Mouse (Mus musculus) liver, embryonic 11.5 days (tissue): ENCODE measurements at regions not wholly inside any gene's neighbourhood (a gene's known extent, or its start where the extent isn't known, plus 50 kb on each side); places are given as distances from the start of the nearest gene placed in this dataset.

Experiments used
- ATAC-seq: fragments of 200-750 bp; cut with Nextera tagmentation; replicated peaks from 2 replicates; pipeline ENCODE4 v1.8.0; 2017; ENCODE audit warnings: moderate number of reproducible peaks, mild to moderate bottlenecking, moderate TSS enrichment, moderate library complexity; ENCODE audit not compliant: low FRiP score
- DNase-seq: peaks from one replicate; pipeline ENCODE4 v3.0.0-alpha.2; 2017; ENCODE audit warnings: low spot score
- H3K27ac ChIP-seq: fragments of 300-500 bp; sonication (generic); 2 replicates; pipeline ENCODE4 v1.5.1; 2014; ENCODE audit warnings: mild to moderate bottlenecking, low read depth, low read length, control low read depth
- H3K27me3 ChIP-seq: fragments of 300-500 bp; sonication (generic); replicated peaks from 2 replicates; pipeline ENCODE4 v1.6.1; 2014; ENCODE audit warnings: low read length, mixed read lengths; ENCODE audit not compliant: control insufficient read depth, insufficient read depth
- H3K36me3 ChIP-seq: fragments of 300-500 bp; sonication (generic); 2 replicates; pipeline ENCODE4 v1.6.1; 2014; ENCODE audit warnings: mild to moderate bottlenecking, low read length, moderate library complexity, mixed read lengths; ENCODE audit not compliant: control insufficient read depth, insufficient read depth
- H3K4me1 ChIP-seq: fragments of 300-500 bp; sonication (generic); replicated peaks from 2 replicates; pipeline ENCODE4 v1.6.1; 2014; ENCODE audit warnings: low read length, mixed read lengths; ENCODE audit not compliant: control insufficient read depth, insufficient read depth
- H3K4me2 ChIP-seq: fragments of 300-500 bp; sonication (generic); 2 replicates; pipeline ENCODE4 v1.6.1; 2014; ENCODE audit warnings: mild to moderate bottlenecking, control low read depth, moderate library complexity
- H3K4me3 ChIP-seq: fragments of 300-500 bp; sonication (generic); 2 replicates; pipeline ENCODE4 v1.5.1; 2014; ENCODE audit warnings: low read depth, low read length, control low read depth
- H3K9ac ChIP-seq: fragments of 300-500 bp; sonication (generic); 2 replicates; pipeline ENCODE4 v1.6.1; 2014; ENCODE audit warnings: low read depth, low read length, control low read depth
- H3K9me3 ChIP-seq: fragments of 300-500 bp; sonication (generic); 2 replicates; pipeline ENCODE4 v1.6.1; 2016; ENCODE audit warnings: low read length, inconsistent platforms, mixed read lengths; ENCODE audit not compliant: control insufficient read depth
- WGBS: fragments of 180-500 bp; shearing (Covaris S2); extraction: QIAGEN DNeasy Blood & Tissue Kit; methylation state at CpG from one replicate; pipeline ENCODE4 v1.1.7; 2014; 5-methylcytosine and 5-hydroxymethylcytosine counted together

- no peak for DNase-seq
These were observed 1786.1 kb downstream of the 9330182O14Rik start for GRCm38 (mm10) chr15:41920270-41920669.

GRCm38 (mm10) chr15:41936697-41937096, 1802.5 kb downstream of the 9330182O14Rik start:
- Histone ChIP-seq H3K9ac (no peak overlapping the region), H3K4me2 (no peak overlapping the region), H3K27ac (no peak overlapping the region), H3K4me3 (no peak overlapping the region), H3K36me3 (no peaks in the 10 kb centered on the region), H3K9me3 (no peaks in the 10 kb centered on the region), H3K27me3 (no peaks in the 10 kb centered on the region), H3K4me1 (no peaks in the 10 kb centered on the region)
- DNase-seq (no peak), ATAC-seq (no peak)
- 55% methylated on average over 2 of the region's 2 CpGs for WGBS

More at GRCm38 (mm10) chr15:41920270-41920669, 1786.1 kb downstream of the 9330182O14Rik start:
- Histone ChIP-seq H3K36me3 (no peaks in the 10 kb centered on the region), H3K27me3 (no peaks in the 10 kb centered on the region), H3K9me3 (no peaks in the 10 kb centered on the region), H3K4me3 (no peak overlapping the region), H3K4me2 (no peak overlapping the region), H3K4me1 (no peaks in the 10 kb centered on the region), H3K27ac (no peak overlapping the region), H3K9ac (no peak overlapping the region)
- no peak for ATAC-seq
- 71% methylated on average over 2 of the region's 2 CpGs for WGBS

- no peak overlapping the region for H3K9ac ChIP-seq
- ATAC-seq (no peak), DNase-seq (no peak)
- H3K27me3 ChIP-seq = no peaks in the 10 kb centered on the region
- no peak overlapping the region for H3K4me3 ChIP-seq
- WGBS = 72% methylated on average over 2 of the region's 2 CpGs
- no peaks in the 10 kb centered on the region for H3K36me3 ChIP-seq
- no peak overlapping the region for H3K4me2 ChIP-seq
- no peaks in the 10 kb centered on the region for H3K4me1 ChIP-seq
- no peak overlapping the region for H3K27ac ChIP-seq
- H3K9me3 ChIP-seq = no peaks in the 10 kb centered on the region
These were observed 1811.1 kb downstream of the 9330182O14Rik start for GRCm38 (mm10) chr15:41945226-41945625.

DNA sequence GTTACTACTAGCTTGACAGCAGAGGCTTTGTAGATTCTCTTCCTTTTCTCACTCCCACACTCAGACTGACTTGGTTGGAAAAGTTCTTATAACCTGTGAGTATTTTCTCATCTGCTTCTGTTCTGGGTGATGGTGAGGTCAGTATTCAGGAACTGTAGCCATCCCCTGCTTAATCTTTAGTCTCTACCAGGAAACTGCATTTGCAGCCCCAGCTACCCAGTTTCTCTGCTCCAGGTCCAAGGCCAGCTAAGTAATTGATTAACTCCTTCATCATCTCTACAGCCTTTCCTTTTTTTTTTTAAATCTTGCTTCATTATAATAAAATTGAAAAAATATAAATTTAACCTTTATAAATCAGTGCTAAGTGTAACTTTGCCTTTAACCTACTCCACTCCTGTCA, 1813.7 kb downstream of the 9330182O14Rik start:
- H3K4me2 ChIP-seq = no peak overlapping the region
- no peak overlapping the region for H3K4me3 ChIP-seq
- H3K27me3 ChIP-seq = no peaks in the 10 kb centered on the region
- no peak overlapping the region for H3K27ac ChIP-seq
- no peak for ATAC-seq
- no peak for DNase-seq
- H3K9me3 ChIP-seq = no peaks in the 10 kb centered on the region
- H3K36me3 ChIP-seq = no peaks in the 10 kb centered on the region
- H3K4me1 ChIP-seq = no peaks in the 10 kb centered on the region
- H3K9ac ChIP-seq = no peak overlapping the region

DNA sequence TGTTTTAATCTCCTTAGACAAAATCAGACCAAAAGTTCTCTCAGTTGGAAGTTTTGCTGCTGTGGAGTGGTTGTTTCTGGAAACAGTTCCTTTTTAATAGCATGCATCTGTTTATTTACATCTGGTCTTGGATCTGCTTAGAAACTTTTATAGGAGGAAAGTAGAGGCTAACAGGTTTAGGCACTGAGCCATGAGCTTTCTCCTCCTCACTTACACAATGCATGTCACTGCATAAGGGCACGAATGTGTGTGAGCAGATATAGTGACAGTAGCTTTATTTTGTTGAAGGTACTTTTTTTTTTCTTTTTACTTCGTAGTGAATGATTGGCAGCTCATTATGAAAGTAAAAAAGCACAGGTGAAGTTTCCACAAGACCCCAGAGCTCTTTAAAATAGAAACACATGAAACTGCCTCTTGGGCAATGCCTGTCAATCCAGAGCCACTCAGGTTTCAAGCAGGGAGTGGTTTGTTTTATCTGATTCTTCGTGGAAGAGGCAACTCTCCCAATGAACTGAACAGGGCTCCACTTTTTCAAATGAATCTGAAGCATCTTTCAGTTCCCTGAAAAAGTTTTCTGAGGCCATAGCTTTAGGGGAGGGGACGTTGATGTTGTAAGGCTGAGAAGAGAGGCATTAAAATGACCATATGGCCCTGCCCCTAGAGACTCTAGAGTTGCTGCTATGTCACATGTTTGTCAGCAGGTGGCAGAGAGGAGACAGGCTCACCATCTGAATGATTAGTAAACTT, 1814.4 kb downstream of the 9330182O14Rik start:
- ATAC-seq (peak; percentile 60), DNase-seq (no peak)
- Histone ChIP-seq H3K27ac (no peak overlapping the region), H3K4me3 (no peak overlapping the region), H3K36me3 (no peaks in the 10 kb centered on the region), H3K9ac (no peak overlapping the region), H3K4me2 (no peak overlapping the region), H3K27me3 (no peaks in the 10 kb centered on the region), H3K9me3 (no peaks in the 10 kb centered on the region), H3K4me1 (no peaks in the 10 kb centered on the region)
- 33% methylated on average over 4 of the region's 4 CpGs for WGBS

GRCm38 (mm10) chr15:41949094-41949461, 1814.9 kb downstream of the 9330182O14Rik start:
- Histone ChIP-seq H3K4me2 (no peak overlapping the region), H3K27ac (no peak overlapping the region; the same call in 1 of the 2 replicates), H3K4me3 (no peak overlapping the region), H3K9ac (no peak overlapping the region), H3K4me1 (no peaks in the 10 kb centered on the region), H3K27me3 (no peaks in the 10 kb centered on the region), H3K36me3 (no peaks in the 10 kb centered on the region), H3K9me3 (no peaks in the 10 kb centered on the region)
- 60% methylated on average over 6 of the region's 6 CpGs for WGBS
- peak; percentile 43 for ATAC-seq
- no peak for DNase-seq

DNA sequence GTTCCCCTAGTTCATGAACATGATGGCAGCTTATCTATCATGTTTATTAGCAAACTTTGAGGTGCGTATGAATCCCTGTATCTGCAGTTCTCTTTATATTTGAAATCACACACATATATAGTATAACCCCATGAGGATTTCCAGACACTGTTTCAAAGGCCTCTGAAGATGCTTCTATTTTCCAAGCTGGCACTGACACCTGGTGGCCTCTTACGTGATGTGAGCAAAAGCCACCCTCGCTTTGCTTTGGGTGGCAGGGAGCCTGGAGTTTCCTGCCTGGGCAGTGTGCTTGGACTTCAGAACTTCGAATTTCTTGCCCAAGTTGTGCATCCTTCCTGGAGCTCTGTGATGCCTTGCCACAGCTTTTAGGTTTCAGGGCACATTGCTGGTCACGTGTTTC, 1817.1 kb downstream of the 9330182O14Rik start:
- H3K4me2 ChIP-seq = no peak overlapping the region
- no peak overlapping the region for H3K27ac ChIP-seq
- no peaks in the 10 kb centered on the region for H3K4me1 ChIP-seq
- DNase-seq = no peak
- no peak overlapping the region for H3K9ac ChIP-seq
- no peaks in the 10 kb centered on the region for H3K9me3 ChIP-seq
- no peak overlapping the region for H3K4me3 ChIP-seq
- H3K27me3 ChIP-seq = no peaks in the 10 kb centered on the region
- 69% methylated on average over 5 of the region's 5 CpGs for WGBS
- ATAC-seq = no peak
- H3K36me3 ChIP-seq = no peaks in the 10 kb centered on the region

GRCm38 (mm10) chr15:41960597-41960996, 1826.4 kb downstream of the 9330182O14Rik start:
- no peaks in the 10 kb centered on the region for H3K4me1 ChIP-seq
- DNase-seq (no peak), ATAC-seq (no peak)
- no peak overlapping the region for H3K4me2 ChIP-seq
- H3K27me3 ChIP-seq = no peaks in the 10 kb centered on the region
- no peaks in the 10 kb centered on the region for H3K36me3 ChIP-seq
- no peak overlapping the region for H3K9ac ChIP-seq
- no peak overlapping the region for H3K27ac ChIP-seq
- H3K9me3 ChIP-seq = no peaks in the 10 kb centered on the region
- H3K4me3 ChIP-seq = no peak overlapping the region

DNA sequence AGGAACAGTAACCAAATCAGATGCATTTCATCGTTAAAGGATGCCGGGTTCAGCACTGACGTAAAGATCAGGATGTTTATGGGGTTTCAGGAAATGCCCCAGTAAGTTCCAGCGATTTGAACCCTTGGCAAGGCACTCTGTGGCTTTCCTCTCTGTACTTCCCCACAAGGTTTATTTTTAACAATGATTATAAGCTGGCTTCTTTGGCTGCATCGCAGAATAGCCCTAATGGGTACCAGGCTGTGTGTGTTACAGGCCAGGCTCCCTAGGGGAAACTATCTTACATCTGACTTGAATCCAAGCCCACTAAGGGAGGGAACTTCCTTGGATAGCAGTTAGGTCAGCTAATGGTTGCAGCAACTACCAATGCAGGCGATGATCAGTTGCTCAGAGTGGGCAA, 1836.7 kb downstream of the 9330182O14Rik start:
- Histone ChIP-seq H3K27me3 (no peaks in the 10 kb centered on the region), H3K4me3 (no peak overlapping the region), H3K36me3 (no peaks in the 10 kb centered on the region), H3K4me1 (no peaks in the 10 kb centered on the region), H3K27ac (no peak overlapping the region), H3K4me2 (no peak overlapping the region), H3K9ac (no peak overlapping the region), H3K9me3 (no peaks in the 10 kb centered on the region)
- 68% methylated on average over 6 of the region's 6 CpGs for WGBS
- DNase-seq (no peak), ATAC-seq (no peak)
